Mouse (Mus musculus) brain, embryonic 14.5 days (tissue): ENCODE data around the gene Rasgef1b.

Experiments
- CTCF ChIP-seq: fragments of 200-500 bp; IDR thresholded peaks from 2 replicates; pipeline ENCODE4 v1.5.1; 2012; ENCODE audit warnings: inconsistent platforms, mild to moderate bottlenecking, moderate library complexity, borderline replicate concordance; ENCODE audit not compliant: insufficient read depth, insufficient read length; ENCODE audit errors: extremely low read depth
- POLR2A ChIP-seq: fragments of 200-500 bp; IDR thresholded peaks from 2 replicates; pipeline ENCODE4 v1.6.1; 2012; ENCODE audit warnings: mild to moderate bottlenecking, inconsistent platforms, borderline replicate concordance; ENCODE audit not compliant: poor library complexity, insufficient read depth, insufficient read length, severe bottlenecking; ENCODE audit errors: extremely low read depth

GRCm38 (mm10) chr5:99471790-99472189 is 257.1 kb downstream of the Rasgef1b start:
- TF ChIP-seq CTCF (no peak), POLR2A (no peak)
